Mouse (Mus musculus): Measurements from ENCODE around the gene Sema3e. TPM values are rescaled to one million over a fixed set of nuclear protein-coding genes. Genes with fewer than 3 reads are reported as not detected.

Sema3e gene
- polyA plus RNA-seq, 1 experiment, result 1.1 TPM

DNA sequence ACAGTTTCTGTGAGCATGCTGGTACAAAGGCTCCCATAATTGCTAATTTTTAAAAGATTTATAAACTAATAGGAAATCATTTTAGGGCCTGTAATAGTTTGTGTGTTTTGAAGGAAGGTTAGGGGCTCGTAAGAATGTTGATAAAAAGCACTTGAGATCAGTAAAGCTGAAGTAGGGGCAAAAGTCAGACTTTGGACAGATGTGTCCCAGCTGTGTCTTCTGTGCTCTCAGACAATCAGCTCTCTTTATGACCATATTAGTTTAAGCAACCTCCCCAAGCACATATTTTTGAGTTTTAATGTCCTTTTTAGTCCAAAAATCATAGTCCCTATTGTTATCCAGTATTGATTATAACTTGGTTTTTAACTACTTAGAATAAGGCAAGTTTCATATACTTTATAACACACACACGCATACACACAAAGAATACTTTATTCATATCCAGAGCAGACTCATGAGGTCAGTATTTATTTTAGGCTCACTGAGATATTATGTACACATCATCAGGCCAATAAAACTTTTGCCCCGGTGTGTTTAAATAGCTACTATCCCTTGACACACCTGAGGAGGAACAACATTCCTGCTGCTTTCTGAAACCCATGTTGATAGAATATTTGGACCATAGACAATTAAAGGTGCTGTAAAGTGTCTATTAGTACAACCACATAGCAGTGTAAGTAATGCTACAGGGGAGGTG, 173.4 kb downstream of the Sema3e start:
- TF ChIP-seq CTCF (conservative IDR thresholded peaks at IDR 0.05; ENCODE audit: insufficient read depth, insufficient read length, low read depth, low read length) (no peak), POLR2A (IDR thresholded peaks at IDR 0.05; ENCODE audit: low read depth, low read length) (no peak)
- no peak for DNase-seq
- Histone ChIP-seq H3K4me1 (ENCODE audit: control insufficient read depth, insufficient read depth, low read length) (no peaks in the 10 kb centered on the region), H3K36me3 (ENCODE audit: control insufficient read depth, insufficient read depth, low read length) (no peaks in the 10 kb centered on the region), H3K4me3 (ENCODE audit: insufficient read depth, low read depth, low read length) (no peak overlapping the region), H3K27me3 (replicated peaks; ENCODE audit: control insufficient read depth, insufficient read depth, low read length) (no peaks in the 10 kb centered on the region), H3K27ac (ENCODE audit: insufficient read depth, low read depth, low read length) (no peak overlapping the region)
- WGBS, result 55% methylated on average over 3 of the region's 3 CpGs

GRCm38 (mm10) chr5:14206794-14207193, 181.7 kb downstream of the Sema3e start:
- DNase-seq, result no peak
- H3K27me3 ChIP-seq (replicated peaks; ENCODE audit: control insufficient read depth, insufficient read depth, low read length), result no peaks in the 10 kb centered on the region
- no peaks in the 10 kb centered on the region for H3K4me1 ChIP-seq (ENCODE audit: control insufficient read depth, insufficient read depth, low read length)
- no peak for TF ChIP-seq POLR2A (IDR thresholded peaks at IDR 0.05; ENCODE audit: low read depth, low read length)
- no peak for TF ChIP-seq CTCF (conservative IDR thresholded peaks at IDR 0.05; ENCODE audit: insufficient read depth, insufficient read length, low read depth, low read length)
- no peak overlapping the region for H3K4me3 ChIP-seq (ENCODE audit: insufficient read depth, low read depth, low read length)
- no peaks in the 10 kb centered on the region for H3K36me3 ChIP-seq (ENCODE audit: control insufficient read depth, insufficient read depth, low read length)
- H3K27ac ChIP-seq (ENCODE audit: insufficient read depth, low read depth, low read length), result no peak overlapping the region
- 54% methylated on average over 2 of the region's 2 CpGs for WGBS

GRCm38 (mm10) chr5:14209962-14210361, 184.9 kb downstream of the Sema3e start:
- Histone ChIP-seq H3K4me1 (ENCODE audit: control insufficient read depth, insufficient read depth, low read length) (no peaks in the 10 kb centered on the region), H3K27ac (ENCODE audit: insufficient read depth, low read depth, low read length) (no peak overlapping the region), H3K27me3 (replicated peaks; ENCODE audit: control insufficient read depth, insufficient read depth, low read length) (no peaks in the 10 kb centered on the region), H3K4me3 (ENCODE audit: insufficient read depth, low read depth, low read length) (no peak overlapping the region), H3K36me3 (ENCODE audit: control insufficient read depth, insufficient read depth, low read length) (no peaks in the 10 kb centered on the region)
- 76% methylated on average over 3 of the region's 3 CpGs for WGBS
- no peak for DNase-seq
- TF ChIP-seq CTCF (conservative IDR thresholded peaks at IDR 0.05; ENCODE audit: insufficient read depth, insufficient read length, low read depth, low read length), result no peak
- no peak for TF ChIP-seq POLR2A (IDR thresholded peaks at IDR 0.05; ENCODE audit: low read depth, low read length)

DNA sequence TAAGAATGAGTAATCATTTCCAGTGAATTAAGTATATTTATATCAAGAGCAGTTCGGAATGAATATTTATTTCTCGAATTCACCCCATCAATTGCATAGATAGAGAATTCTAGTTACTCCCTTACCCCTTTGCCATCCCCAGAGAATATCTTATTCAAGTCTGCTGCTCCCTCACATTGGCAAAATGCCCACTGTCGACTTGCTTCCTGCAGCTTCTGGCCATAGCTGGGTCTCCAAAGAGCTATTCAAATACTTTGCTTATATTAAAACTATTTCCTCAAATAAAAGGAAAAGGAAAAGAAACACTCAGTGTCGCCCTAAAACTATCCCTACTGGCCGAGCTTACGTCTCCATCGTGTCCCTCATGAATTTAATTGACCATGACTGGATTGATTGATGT, 191.1 kb downstream of the Sema3e start:
- no peaks in the 10 kb centered on the region for H3K27me3 ChIP-seq (replicated peaks; ENCODE audit: control insufficient read depth, insufficient read depth, low read length)
- no peak overlapping the region for H3K4me3 ChIP-seq (ENCODE audit: insufficient read depth, low read depth, low read length)
- no peaks in the 10 kb centered on the region for H3K4me1 ChIP-seq (ENCODE audit: control insufficient read depth, insufficient read depth, low read length)
- TF ChIP-seq POLR2A (IDR thresholded peaks at IDR 0.05; ENCODE audit: low read depth, low read length) (no peak), CTCF (conservative IDR thresholded peaks at IDR 0.05; ENCODE audit: insufficient read depth, insufficient read length, low read depth, low read length) (no peak)
- WGBS, result 46% methylated on average over 7 of the region's 7 CpGs
- no peaks in the 10 kb centered on the region for H3K36me3 ChIP-seq (ENCODE audit: control insufficient read depth, insufficient read depth, low read length)
- no peak overlapping the region for H3K27ac ChIP-seq (ENCODE audit: insufficient read depth, low read depth, low read length)
- DNase-seq, result no peak

- no peak overlapping the region for H3K4me3 ChIP-seq (ENCODE audit: insufficient read depth, low read depth, low read length)
- H3K27me3 ChIP-seq (replicated peaks; ENCODE audit: control insufficient read depth, insufficient read depth, low read length), result no peaks in the 10 kb centered on the region
- no peak for TF ChIP-seq POLR2A (IDR thresholded peaks at IDR 0.05; ENCODE audit: low read depth, low read length)
- TF ChIP-seq CTCF (conservative IDR thresholded peaks at IDR 0.05; ENCODE audit: insufficient read depth, insufficient read length, low read depth, low read length), result no peak
- 77% methylated on average over 4 of the region's 4 CpGs for WGBS
- no peaks in the 10 kb centered on the region for H3K36me3 ChIP-seq (ENCODE audit: control insufficient read depth, insufficient read depth, low read length)
- H3K27ac ChIP-seq (ENCODE audit: insufficient read depth, low read depth, low read length), result no peak overlapping the region
- no peaks in the 10 kb centered on the region for H3K4me1 ChIP-seq (ENCODE audit: control insufficient read depth, insufficient read depth, low read length)
- no peak for DNase-seq
These were observed 193.6 kb downstream of the Sema3e start for GRCm38 (mm10) chr5:14218677-14219076.

- no peak for DNase-seq
- H3K4me3 ChIP-seq (ENCODE audit: insufficient read depth, low read depth, low read length), result no peak overlapping the region
- TF ChIP-seq POLR2A (IDR thresholded peaks at IDR 0.05; ENCODE audit: low read depth, low read length) (no peak), CTCF (conservative IDR thresholded peaks at IDR 0.05; ENCODE audit: insufficient read depth, insufficient read length, low read depth, low read length) (no peak)
- 87% methylated on average over 6 of the region's 6 CpGs for WGBS
- no peak overlapping the region for H3K27ac ChIP-seq (ENCODE audit: insufficient read depth, low read depth, low read length)
- H3K36me3 ChIP-seq (ENCODE audit: control insufficient read depth, insufficient read depth, low read length), result no peaks in the 10 kb centered on the region
- no peaks in the 10 kb centered on the region; the same call in 1 of the 2 replicates for H3K27me3 ChIP-seq (replicated peaks; ENCODE audit: control insufficient read depth, insufficient read depth, low read length)
- H3K4me1 ChIP-seq (ENCODE audit: control insufficient read depth, insufficient read depth, low read length), result no peaks in the 10 kb centered on the region
These were observed 199.4 kb downstream of the Sema3e start for GRCm38 (mm10) chr5:14224509-14224908.

- DNase-seq, result no peak
- Histone ChIP-seq H3K27ac (ENCODE audit: insufficient read depth, low read depth, low read length) (no peak overlapping the region), H3K4me1 (ENCODE audit: control insufficient read depth, insufficient read depth, low read length) (no peaks in the 10 kb centered on the region), H3K4me3 (ENCODE audit: insufficient read depth, low read depth, low read length) (no peak overlapping the region), H3K36me3 (ENCODE audit: control insufficient read depth, insufficient read depth, low read length) (no peaks in the 10 kb centered on the region), H3K27me3 (replicated peaks; ENCODE audit: control insufficient read depth, insufficient read depth, low read length) (no peaks in the 10 kb centered on the region; the same call in 1 of the 2 replicates)
- TF ChIP-seq CTCF (conservative IDR thresholded peaks at IDR 0.05; ENCODE audit: insufficient read depth, insufficient read length, low read depth, low read length) (no peak), POLR2A (IDR thresholded peaks at IDR 0.05; ENCODE audit: low read depth, low read length) (no peak)
- WGBS, result 72% methylated on average over 3 of the region's 3 CpGs
These were observed 206.0 kb downstream of the Sema3e start for GRCm38 (mm10) chr5:14231027-14231426.

Measured in kidney, adult 2 months (tissue).